Mouse (Mus musculus): ENCODE data around the gene Cnpy2. TPM values are rescaled to one million over a fixed set of nuclear protein-coding genes. Genes with fewer than 3 reads are reported as not detected.
"Not testable (repeated sequence)": the region's sequence is repeated elsewhere in the genome, so short reads cannot be mapped to it uniquely, and the experiment has no call there.

Gene Cnpy2
- total and polyA plus RNA-seq, 3 experiments = 27.8 to 65.3 (median 58.9) TPM

GRCm38 (mm10) chr10:128323516-128323915, 1.3 kb downstream of the Cnpy2 start:
- H3K4me3 ChIP-seq = no peak overlapping the region; the same call in 1 of the 2 replicates
- H3K27me3 ChIP-seq (ENCODE audit: control insufficient read depth, insufficient read depth, low read length) = no peaks in the 10 kb centered on the region
- WGBS = 63% methylated on average over 8 of the region's 8 CpGs
- no peak for DNase-seq
- intact Hi-C loops (cut with DNase I) = loop anchor here (2.0 kb wide), 1 partner anchor 13 kb away; the partner anchor contains the start of gene Cs
- no peaks in the 10 kb centered on the region; the same call in 1 of the 2 replicates for H3K36me3 ChIP-seq (ENCODE audit: control insufficient read depth, insufficient read depth, low read length)
- H3K79me2 ChIP-seq (replicated peaks; ENCODE audit: control insufficient read depth, insufficient read depth, low read length) = no peaks in the 10 kb centered on the region
- TF ChIP-seq POLR2A (IDR thresholded peaks at IDR 0.05; ENCODE audit: insufficient read depth, low read depth, low read length) (no peak), EP300 (IDR thresholded peaks at IDR 0.05; ENCODE audit: insufficient read depth, low read depth, low read length) (no peak), CTCF (IDR thresholded peaks at IDR 0.05) (no peak)
- peaks cover 4% of the 10 kb centered on the region for H3K4me1 ChIP-seq (ENCODE audit: control insufficient read depth, insufficient read depth, low read length)
- no peak overlapping the region for H3K9ac ChIP-seq (ENCODE audit: low read depth, low read length)
- no peak overlapping the region for H3K27ac ChIP-seq

DNA sequence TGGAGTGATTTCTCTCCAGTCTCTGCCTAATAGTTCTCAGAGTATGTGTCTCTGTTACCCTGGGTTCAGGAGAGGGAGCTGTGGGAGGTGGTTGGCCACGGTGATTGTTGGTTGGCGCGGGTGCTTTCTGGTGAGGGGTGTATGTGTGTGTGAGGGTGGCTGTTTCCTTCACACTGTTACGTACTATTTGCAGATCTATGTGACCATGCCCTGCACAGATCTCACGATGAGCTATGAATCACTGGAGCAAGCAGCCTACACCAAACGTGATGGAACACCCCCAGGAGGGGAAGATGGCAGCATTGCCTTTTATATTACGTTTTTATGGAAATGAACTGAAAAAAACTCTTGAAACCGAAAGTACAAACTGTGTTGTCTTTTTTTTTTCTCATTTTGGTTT, 4.6 kb downstream of the Cnpy2 start:
- DNase-seq = no peak
- peaks cover 4% of the 10 kb centered on the region for H3K4me1 ChIP-seq (ENCODE audit: control insufficient read depth, insufficient read depth, low read length)
- no peak overlapping the region for H3K4me3 ChIP-seq
- no peak overlapping the region for H3K27ac ChIP-seq
- H3K79me2 ChIP-seq (replicated peaks; ENCODE audit: control insufficient read depth, insufficient read depth, low read length) = no peaks in the 10 kb centered on the region
- WGBS = 94% methylated on average over 8 of the region's 8 CpGs
- no peaks in the 10 kb centered on the region; the same call in 1 of the 2 replicates for H3K36me3 ChIP-seq (ENCODE audit: control insufficient read depth, insufficient read depth, low read length)
- H3K9ac ChIP-seq (ENCODE audit: low read depth, low read length) = no peak overlapping the region
- no peak for TF ChIP-seq EP300 (IDR thresholded peaks at IDR 0.05; ENCODE audit: insufficient read depth, low read depth, low read length)
- TF ChIP-seq POLR2A (IDR thresholded peaks at IDR 0.05; ENCODE audit: insufficient read depth, low read depth, low read length) = no peak
- no peak for TF ChIP-seq CTCF (IDR thresholded peaks at IDR 0.05)
- no peaks in the 10 kb centered on the region for H3K27me3 ChIP-seq (ENCODE audit: control insufficient read depth, insufficient read depth, low read length)
- intact Hi-C loops (cut with DNase I) = no loop called here

DNA sequence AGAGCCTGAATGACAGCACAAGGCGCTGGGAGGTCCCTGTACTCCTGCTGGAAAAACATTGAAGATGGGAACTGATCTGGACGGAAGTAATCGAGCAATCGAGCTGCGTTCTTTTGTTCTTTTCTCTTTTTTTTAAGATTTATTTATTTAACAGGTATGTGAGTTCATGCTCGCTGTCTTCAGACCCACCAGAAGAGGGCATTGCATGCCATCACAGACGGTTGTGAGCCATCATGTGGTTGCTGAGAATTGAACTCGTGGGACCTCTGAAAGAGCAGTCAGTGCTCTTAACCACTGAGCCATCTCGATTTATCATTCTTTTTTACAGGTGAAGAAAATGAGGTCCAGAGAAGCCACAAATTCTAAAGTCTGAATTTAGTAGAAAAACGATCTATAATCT, 5.4 kb downstream of the Cnpy2 start:
- intact Hi-C loops (cut with DNase I) = no loop called here
- 87% methylated on average over 10 of the region's 10 CpGs for WGBS
- Histone ChIP-seq H3K4me1 (ENCODE audit: control insufficient read depth, insufficient read depth, low read length) (peaks cover 4% of the 10 kb centered on the region), H3K4me3 (no peak overlapping the region), H3K27me3 (ENCODE audit: control insufficient read depth, insufficient read depth, low read length) (no peaks in the 10 kb centered on the region), H3K9ac (ENCODE audit: low read depth, low read length) (no peak overlapping the region), H3K79me2 (replicated peaks; ENCODE audit: control insufficient read depth, insufficient read depth, low read length) (no peaks in the 10 kb centered on the region), H3K27ac (no peak overlapping the region), H3K36me3 (ENCODE audit: control insufficient read depth, insufficient read depth, low read length) (no peaks in the 10 kb centered on the region; the same call in 1 of the 2 replicates)
- no peak for DNase-seq
- peak; percentile 33 for TF ChIP-seq CTCF (IDR thresholded peaks at IDR 0.05)
- no peak for TF ChIP-seq EP300 (IDR thresholded peaks at IDR 0.05; ENCODE audit: insufficient read depth, low read depth, low read length)

DNA sequence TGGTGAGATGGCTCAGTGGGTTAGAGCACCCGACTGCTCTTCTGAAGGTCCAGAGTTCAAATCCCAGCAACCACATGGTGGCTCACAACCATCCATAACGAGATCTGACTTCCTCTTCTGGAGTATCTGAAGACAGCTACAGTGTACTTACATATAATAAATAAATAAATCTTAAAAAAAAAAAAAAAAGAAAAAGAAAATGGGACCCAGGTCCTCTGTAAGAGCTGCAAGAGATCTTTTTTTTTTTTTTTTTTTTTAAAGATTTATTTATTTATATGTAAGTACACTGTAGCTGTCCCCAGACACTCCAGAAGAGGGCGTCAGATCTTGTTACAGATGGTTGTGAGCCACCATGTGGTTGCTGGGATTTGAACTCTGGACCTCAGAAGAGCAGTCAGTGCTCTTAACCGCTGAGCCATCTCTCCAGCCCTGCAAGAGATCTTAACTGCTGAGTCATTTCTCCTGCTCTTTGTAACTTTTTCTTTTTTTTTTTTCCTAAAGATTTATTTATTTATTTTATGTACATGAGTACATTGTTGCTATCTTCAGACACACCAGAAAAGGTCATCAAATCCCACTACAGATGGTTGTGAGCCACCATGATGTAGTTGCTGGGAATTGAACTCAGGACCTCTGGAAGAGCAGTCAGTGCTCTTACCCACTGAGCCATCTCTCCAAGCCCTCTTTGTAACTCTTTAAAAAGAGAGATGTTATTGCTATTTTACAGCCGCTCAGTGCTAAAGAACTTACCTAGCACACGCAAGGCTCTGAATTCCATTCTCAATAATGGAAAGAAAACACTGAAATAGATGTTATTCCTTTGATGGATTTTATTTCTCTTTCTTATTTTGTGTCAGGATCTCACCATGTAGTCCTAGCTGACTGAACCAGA, 10.3 kb downstream of the Cnpy2 start:
- H3K79me2 ChIP-seq (replicated peaks; ENCODE audit: control insufficient read depth, insufficient read depth, low read length); intact Hi-C loops (cut with DNase I): not testable (repeated sequence)
- 72% methylated on average over 6 of the region's 6 CpGs for WGBS

GRCm38 (mm10) chr10:128335582-128335981, 13.3 kb downstream of the Cnpy2 start:
- no peaks in the 10 kb centered on the region for H3K27me3 ChIP-seq (ENCODE audit: control insufficient read depth, insufficient read depth, low read length)
- peaks cover 19% of the 10 kb centered on the region for H3K36me3 ChIP-seq (ENCODE audit: control insufficient read depth, insufficient read depth, low read length)
- H3K27ac ChIP-seq = peak overlapping the region; percentile 90
- peaks cover 10% of the 10 kb centered on the region for H3K4me1 ChIP-seq (ENCODE audit: control insufficient read depth, insufficient read depth, low read length)
- no peak overlapping the region for H3K4me3 ChIP-seq
- H3K9ac ChIP-seq (ENCODE audit: low read depth, low read length) = no peak overlapping the region
- WGBS = 5% methylated on average over 4 of the region's 4 CpGs
- intact Hi-C loops (cut with DNase I) = loop anchor here (1.0 to 5.0 kb wide), 4 partner anchors 23 to 199 kb away; partner anchors contain the start of gene Ankrd52
- DNase-seq = peak; percentile 76 to 82
- H3K79me2 ChIP-seq (replicated peaks; ENCODE audit: control insufficient read depth, insufficient read depth, low read length) = peaks cover 6% of the 10 kb centered on the region
- TF ChIP-seq EP300 (IDR thresholded peaks at IDR 0.05; ENCODE audit: insufficient read depth, low read depth, low read length) (peak; percentile 70; the same call in 1 of the 2 replicates), CTCF (IDR thresholded peaks at IDR 0.05) (peak; percentile 81), POLR2A (IDR thresholded peaks at IDR 0.05; ENCODE audit: insufficient read depth, low read depth, low read length) (0 out of 2 replicates have a peak, but pooled peaks have one; percentile 17)

More for the DNA sequence above, 10.3 kb downstream of the Cnpy2 start:
- not testable (repeated sequence) for H3K36me3 ChIP-seq (ENCODE audit: control insufficient read depth, insufficient read depth, low read length); DNase-seq; H3K4me1 ChIP-seq (ENCODE audit: control insufficient read depth, insufficient read depth, low read length); H3K4me3 ChIP-seq; H3K9ac ChIP-seq (ENCODE audit: low read depth, low read length); H3K27ac ChIP-seq; H3K27me3 ChIP-seq (ENCODE audit: control insufficient read depth, insufficient read depth, low read length)

- H3K27ac ChIP-seq = peak overlapping the region; percentile 90
- H3K9ac ChIP-seq (ENCODE audit: low read depth, low read length) = no peak overlapping the region
- no peak overlapping the region for H3K4me3 ChIP-seq
- DNase-seq = no peak
- peaks cover 24% of the 10 kb centered on the region for H3K36me3 ChIP-seq (ENCODE audit: control insufficient read depth, insufficient read depth, low read length)
- TF ChIP-seq POLR2A (IDR thresholded peaks at IDR 0.05; ENCODE audit: insufficient read depth, low read depth, low read length) = no peak
- no peak for TF ChIP-seq CTCF (IDR thresholded peaks at IDR 0.05)
- no peak for TF ChIP-seq EP300 (IDR thresholded peaks at IDR 0.05; ENCODE audit: insufficient read depth, low read depth, low read length)
- 89% methylated on average over 3 of the region's 3 CpGs for WGBS
- intact Hi-C loops (cut with DNase I) = loop anchor here (2.0 to 5.0 kb wide), 3 partner anchors 13 to 73 kb away; partner anchors contain the start of genes Ankrd52 and Cnpy2
- H3K79me2 ChIP-seq (replicated peaks; ENCODE audit: control insufficient read depth, insufficient read depth, low read length) = peaks cover 7% of the 10 kb centered on the region
- H3K4me1 ChIP-seq (ENCODE audit: control insufficient read depth, insufficient read depth, low read length) = peaks cover 10% of the 10 kb centered on the region
- H3K27me3 ChIP-seq (ENCODE audit: control insufficient read depth, insufficient read depth, low read length) = no peaks in the 10 kb centered on the region
Measured at GRCm38 (mm10) chr10:128336195-128336594, 13.9 kb downstream of the Cnpy2 start.
